Mouse (Mus musculus) midbrain, embryonic 11.5 days (tissue): ENCODE measurements around the gene Slc24a2. TPM values are rescaled to one million over a fixed set of nuclear protein-coding genes. Genes with fewer than 3 reads are reported as not detected.

Source experiments
- ATAC-seq: fragments of 200-750 bp; cut with Nextera tagmentation; 2 replicates; pipeline ENCODE4 v1.8.0; 2017; ENCODE audit warnings: moderate TSS enrichment, moderate library complexity; ENCODE audit not compliant: low FRiP score
- DNase-seq: peaks from one replicate; pipeline ENCODE4 v3.0.0; 2015; ENCODE audit warnings: low spot score; ENCODE audit errors: missing footprints
- H3K27ac ChIP-seq: fragments of 300-500 bp; sonication (generic); 2 replicates; pipeline ENCODE4 v1.5.1; 2014; ENCODE audit warnings: low read depth, low read length
- H3K27me3 ChIP-seq: fragments of 300-500 bp; sonication (generic); 2 replicates; pipeline ENCODE4 v1.6.1; 2014; ENCODE audit warnings: mild to moderate bottlenecking, low read length, moderate library complexity, mixed read lengths; ENCODE audit not compliant: control insufficient read depth, insufficient read depth
- H3K36me3 ChIP-seq: fragments of 300-500 bp; sonication (generic); 2 replicates; pipeline ENCODE4 v1.6.1; 2014; ENCODE audit warnings: mild to moderate bottlenecking, low read length, moderate library complexity, mixed read lengths; ENCODE audit not compliant: control insufficient read depth, insufficient read depth
- H3K4me1 ChIP-seq: fragments of 300-500 bp; sonication (generic); 2 replicates; pipeline ENCODE4 v1.6.1; 2014; ENCODE audit warnings: low read length; ENCODE audit not compliant: control insufficient read depth, insufficient read depth
- H3K4me2 ChIP-seq: fragments of 300-500 bp; sonication (generic); 2 replicates; pipeline ENCODE4 v1.6.1; 2014; ENCODE audit warnings: mild to moderate bottlenecking, moderate library complexity
- H3K4me3 ChIP-seq: fragments of 300-500 bp; sonication (generic); 2 replicates; pipeline ENCODE4 v1.5.1; 2014; ENCODE audit warnings: low read depth, low read length
- H3K9ac ChIP-seq: fragments of 300-500 bp; sonication (generic); 2 replicates; pipeline ENCODE4 v1.6.1; 2014; ENCODE audit warnings: low read length
- H3K9me3 ChIP-seq: fragments of 300-500 bp; sonication (generic); 2 replicates; pipeline ENCODE4 v1.6.1; 2016; ENCODE audit warnings: low read length; ENCODE audit not compliant: control insufficient read depth
- WGBS: fragments of 180-500 bp; shearing (Covaris S2); extraction: QIAGEN DNeasy Blood & Tissue Kit; methylation state at CpG from one replicate; pipeline ENCODE4 v1.1.7; 2014; 5-methylcytosine and 5-hydroxymethylcytosine counted together
- polyA plus RNA-seq: library from polyadenylated mRNA; unstranded; fragments of >200 nt; fragmentation: Nextera tagmentation; extraction: Ambion mirVana; gene quantifications from 2 replicates; pipeline ENCODE4 v1.2.1, GENCODE M21; 2014

Slc24a2 gene
- 0.87 and 0.99 TPM in 2 replicates for polyA plus RNA-seq

- peak; percentile 97 for DNase-seq
- peaks cover 4% of the 10 kb centered on the region; the same call in 1 of the 2 replicates for H3K4me1 ChIP-seq
- peak within 1 kb of the TSS; percentile 50 for H3K4me3 ChIP-seq
- H3K27ac ChIP-seq, result no peak within 1 kb of the TSS
- H3K4me2 ChIP-seq, result peak within 1 kb of the TSS; percentile 92
- H3K27me3 ChIP-seq, result no peaks in the 10 kb centered on the region
- no peaks in the 10 kb centered on the region for H3K9me3 ChIP-seq
- H3K36me3 ChIP-seq, result no peaks in the 10 kb centered on the region
- H3K9ac ChIP-seq, result peak within 1 kb of the TSS; percentile 70
- WGBS, result 0% methylated on average over 39 of the region's 62 CpGs
- ATAC-seq, result peak; percentile 94
Measured at GRCm38 (mm10) chr4:87229960-87230551, at the start of gene Slc24a2. Gene Slc24a2, minus strand, starts transcription at chr4:87230477.

- H3K4me3 ChIP-seq, result no peak overlapping the region
- no peaks in the 10 kb centered on the region for H3K9me3 ChIP-seq
- H3K4me2 ChIP-seq, result no peak overlapping the region
- no peak for ATAC-seq
- no peaks in the 10 kb centered on the region for H3K36me3 ChIP-seq
- H3K9ac ChIP-seq, result no peak overlapping the region
- no peaks in the 10 kb centered on the region for H3K27me3 ChIP-seq
- 25% methylated on average over 1 of the region's 1 CpGs for WGBS
- H3K27ac ChIP-seq, result no peak overlapping the region
- H3K4me1 ChIP-seq, result no peaks in the 10 kb centered on the region
- DNase-seq, result no peak
Measured at GRCm38 (mm10) chr4:87274825-87275224, 44.5 kb upstream of the Slc24a2 start.

- H3K4me2 ChIP-seq, result no peak overlapping the region
- no peaks in the 10 kb centered on the region for H3K9me3 ChIP-seq
- H3K9ac ChIP-seq, result no peak overlapping the region
- no peaks in the 10 kb centered on the region for H3K36me3 ChIP-seq
- no peak for DNase-seq
- no peak for ATAC-seq
- 79% methylated on average over 2 of the region's 2 CpGs for WGBS
- H3K4me1 ChIP-seq, result no peaks in the 10 kb centered on the region
- no peak overlapping the region for H3K27ac ChIP-seq
- no peak overlapping the region for H3K4me3 ChIP-seq
- no peaks in the 10 kb centered on the region for H3K27me3 ChIP-seq
Measured at GRCm38 (mm10) chr4:87274276-87274675, 44.0 kb upstream of the Slc24a2 start.

GRCm38 (mm10) chr4:87273476-87273875 lies 43.2 kb upstream of the Slc24a2 start:
- no peaks in the 10 kb centered on the region for H3K9me3 ChIP-seq
- H3K27ac ChIP-seq, result no peak overlapping the region
- H3K4me1 ChIP-seq, result no peaks in the 10 kb centered on the region
- no peaks in the 10 kb centered on the region for H3K36me3 ChIP-seq
- no peak for ATAC-seq
- no peak overlapping the region for H3K4me2 ChIP-seq
- no peak for DNase-seq
- no peak overlapping the region for H3K4me3 ChIP-seq
- WGBS, result 91% methylated on average over 3 of the region's 3 CpGs
- H3K27me3 ChIP-seq, result no peaks in the 10 kb centered on the region
- no peak overlapping the region for H3K9ac ChIP-seq

GRCm38 (mm10) chr4:87229224-87229959 lies 885 bp downstream of the Slc24a2 start:
- no peaks in the 10 kb centered on the region for H3K27me3 ChIP-seq
- DNase-seq, result no peak
- H3K27ac ChIP-seq, result no peak overlapping the region
- peaks cover 4% of the 10 kb centered on the region; the same call in 1 of the 2 replicates for H3K4me1 ChIP-seq
- H3K4me3 ChIP-seq, result peak overlapping the region; percentile 50
- H3K4me2 ChIP-seq, result peak overlapping the region; percentile 92
- no peaks in the 10 kb centered on the region for H3K9me3 ChIP-seq
- ATAC-seq, result peak; percentile 67
- WGBS, result 16% methylated on average over 14 of the region's 14 CpGs
- H3K9ac ChIP-seq, result peak overlapping the region; percentile 70
- H3K36me3 ChIP-seq, result no peaks in the 10 kb centered on the region

GRCm38 (mm10) chr4:87221586-87221985 lies 8.7 kb downstream of the Slc24a2 start:
- ATAC-seq (no peak), DNase-seq (no peak)
- WGBS, result 62% methylated on average over 2 of the region's 2 CpGs
- H3K9me3 ChIP-seq, result no peaks in the 10 kb centered on the region; the same call in 1 of the 2 replicates
- H3K4me1 ChIP-seq, result peaks cover 2% of the 10 kb centered on the region; the same call in 1 of the 2 replicates
- no peak overlapping the region for H3K4me2 ChIP-seq
- no peak overlapping the region for H3K4me3 ChIP-seq
- H3K9ac ChIP-seq, result no peak overlapping the region
- H3K27me3 ChIP-seq, result no peaks in the 10 kb centered on the region
- H3K36me3 ChIP-seq, result no peaks in the 10 kb centered on the region
- no peak overlapping the region for H3K27ac ChIP-seq

GRCm38 (mm10) chr4:87218196-87218595 lies 12.1 kb downstream of the Slc24a2 start:
- DNase-seq (no peak), ATAC-seq (no peak)
- no peaks in the 10 kb centered on the region for H3K4me1 ChIP-seq
- H3K27ac ChIP-seq, result no peak overlapping the region
- no peak overlapping the region for H3K4me3 ChIP-seq
- no peaks in the 10 kb centered on the region for H3K36me3 ChIP-seq
- no peak overlapping the region for H3K4me2 ChIP-seq
- H3K9me3 ChIP-seq, result no peaks in the 10 kb centered on the region; the same call in 1 of the 2 replicates
- H3K9ac ChIP-seq, result no peak overlapping the region
- WGBS, result 75% methylated on average over 5 of the region's 5 CpGs
- no peaks in the 10 kb centered on the region for H3K27me3 ChIP-seq

- H3K4me3 ChIP-seq, result no peak overlapping the region
- WGBS, result 76% methylated on average over 6 of the region's 6 CpGs
- no peaks in the 10 kb centered on the region for H3K36me3 ChIP-seq
- no peak overlapping the region for H3K4me2 ChIP-seq
- no peaks in the 10 kb centered on the region for H3K27me3 ChIP-seq
- no peak for ATAC-seq
- H3K9ac ChIP-seq, result no peak overlapping the region
- H3K4me1 ChIP-seq, result no peaks in the 10 kb centered on the region
- no peak for DNase-seq
- no peaks in the 10 kb centered on the region for H3K9me3 ChIP-seq
- H3K27ac ChIP-seq, result no peak overlapping the region
Measured at GRCm38 (mm10) chr4:87211344-87211978, 18.8 kb downstream of the Slc24a2 start.

- H3K9ac ChIP-seq, result no peak overlapping the region
- 80% methylated on average over 3 of the region's 3 CpGs for whole genome bisulfite sequencing
- H3K9me3 ChIP-seq, result no peaks in the 10 kb centered on the region
- no peak overlapping the region for H3K4me2 ChIP-seq
- H3K36me3 ChIP-seq, result no peaks in the 10 kb centered on the region
- no peaks in the 10 kb centered on the region for H3K27me3 ChIP-seq
- ATAC-seq (no peak), DNase-seq (no peak)
- no peak overlapping the region for H3K27ac ChIP-seq
- H3K4me1 ChIP-seq, result no peaks in the 10 kb centered on the region
- H3K4me3 ChIP-seq, result no peak overlapping the region
Measured at GRCm38 (mm10) chr4:87210533-87210932, 19.7 kb downstream of the Slc24a2 start.
